Mouse (Mus musculus) liver, postnatal 0 days (tissue): ENCODE data around the gene Gm525.

Experiments
- CTCF ChIP-seq: sonication (generic); IDR thresholded peaks from 2 replicates; pipeline ENCODE4 v1.5.1; 2016; ENCODE audit warnings: antibody characterized with exemption, low read depth
- EP300 ChIP-seq: IDR thresholded peaks from 2 replicates; pipeline ENCODE4 v1.6.1; 2016; ENCODE audit warnings: antibody characterized with exemption, low read depth, mild to moderate bottlenecking

GRCm38 (mm10) chr11:89077601-89078000, 4.0 kb downstream of the Gm525 start:
- no peak for TF ChIP-seq CTCF
- no peak for TF ChIP-seq EP300
